Mouse (Mus musculus) cerebral cortex, adult 2 months (tissue): ENCODE results near the gene Cpeb3.

Experiments
- WGBS: fragments of 180-500 bp; shearing (Covaris S2); methylation state at CpG from one replicate; pipeline ENCODE4 v1.1.7; 2018; 5-methylcytosine and 5-hydroxymethylcytosine counted together

The Cpeb3 gene

DNA sequence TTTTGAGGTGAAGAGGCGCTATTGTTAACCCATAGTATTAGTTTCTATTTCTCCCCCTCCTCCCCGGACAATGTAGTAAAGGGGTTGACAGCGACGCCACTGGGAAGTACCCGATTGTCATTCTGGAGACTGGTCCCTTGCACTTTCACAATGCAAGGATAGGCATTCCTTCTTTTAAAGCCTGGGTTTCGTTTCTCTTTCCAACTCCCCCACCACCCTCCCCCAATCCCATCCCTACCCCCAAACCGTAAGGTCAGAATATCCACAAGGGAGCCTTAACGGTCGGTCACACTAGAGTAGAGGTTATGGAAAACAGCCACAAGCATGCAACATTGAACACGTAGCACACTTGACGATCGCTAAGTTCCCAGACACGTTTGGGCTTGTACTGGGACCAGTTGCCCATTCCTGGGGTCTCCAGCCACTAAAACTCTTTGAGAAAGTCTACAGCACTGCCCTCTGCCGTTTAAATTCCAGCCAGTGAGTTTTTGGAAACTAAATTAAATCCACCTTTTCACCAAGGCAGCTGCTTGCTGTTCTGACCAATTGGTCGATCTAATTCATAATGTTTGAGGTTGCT lies at the start of gene Cpeb3:
Gene Cpeb3, minus strand, starts transcription at position 426 of the 580 bp plus-strand sequence.
- under 1% methylated on average over 15 of the region's 15 CpGs for WGBS

DNA sequence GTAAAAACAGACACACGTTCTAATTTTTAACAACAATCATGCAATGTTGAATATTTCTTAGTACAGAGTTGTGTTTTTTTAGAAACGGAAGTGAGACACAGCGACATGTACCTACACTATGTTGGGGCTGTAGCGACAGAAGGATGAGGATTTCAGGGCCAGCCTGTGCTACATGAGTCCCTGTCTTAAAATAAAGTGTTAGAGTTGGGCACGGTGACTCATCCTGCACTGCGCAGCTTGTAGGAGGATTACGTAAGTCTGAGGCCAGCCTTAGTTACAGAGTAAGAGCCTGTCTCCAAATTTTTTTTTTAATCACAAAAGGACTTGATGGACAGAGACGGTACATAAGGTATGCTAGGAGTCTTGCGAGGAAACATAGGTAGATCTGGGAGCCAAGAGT lies 46.9 kb upstream of the Cpeb3 start:
- 43% methylated on average over 9 of the region's 9 CpGs for WGBS

DNA sequence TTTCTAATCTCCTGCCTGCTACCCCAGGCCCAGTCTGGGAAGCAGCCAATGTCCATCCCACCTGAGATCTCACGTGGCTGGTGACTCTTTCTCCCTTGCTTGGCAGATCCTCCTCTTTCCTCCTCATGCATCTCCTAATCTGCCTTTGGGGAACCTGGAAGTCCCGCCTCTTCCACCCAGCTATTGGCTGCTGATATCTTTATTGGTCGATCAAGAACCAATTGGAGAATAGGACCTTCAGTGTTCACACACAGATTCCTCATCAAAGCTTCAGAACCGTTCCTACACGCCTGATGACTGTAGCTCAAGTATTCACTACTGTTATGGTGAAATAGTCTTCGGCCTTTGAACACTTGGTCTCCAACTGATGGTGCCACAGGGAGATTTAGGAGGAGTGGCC lies 43.7 kb upstream of the Cpeb3 start:
- 70% methylated on average over 6 of the region's 6 CpGs for WGBS

DNA sequence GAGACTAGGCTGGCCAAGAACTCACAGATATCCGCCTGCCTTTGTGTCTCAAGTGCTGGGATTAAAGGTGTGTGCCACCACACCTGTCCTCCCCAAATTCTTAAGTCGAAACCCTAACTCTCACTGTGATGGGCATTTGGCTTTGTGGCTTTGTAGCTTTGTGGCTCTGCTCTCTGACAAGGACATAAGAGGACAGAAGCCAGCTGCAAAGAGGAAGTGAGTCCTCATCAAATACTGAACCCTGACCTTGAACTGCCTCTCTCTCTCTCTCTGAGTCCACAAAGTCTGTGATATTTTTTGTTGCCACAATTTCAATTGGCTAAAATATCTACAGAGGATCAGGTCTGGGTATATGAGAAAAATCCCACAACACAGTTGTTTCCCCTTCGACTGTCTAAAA lies 39.8 kb upstream of the Cpeb3 start:
- WGBS, result 79% methylated on average over 3 of the region's 3 CpGs

DNA sequence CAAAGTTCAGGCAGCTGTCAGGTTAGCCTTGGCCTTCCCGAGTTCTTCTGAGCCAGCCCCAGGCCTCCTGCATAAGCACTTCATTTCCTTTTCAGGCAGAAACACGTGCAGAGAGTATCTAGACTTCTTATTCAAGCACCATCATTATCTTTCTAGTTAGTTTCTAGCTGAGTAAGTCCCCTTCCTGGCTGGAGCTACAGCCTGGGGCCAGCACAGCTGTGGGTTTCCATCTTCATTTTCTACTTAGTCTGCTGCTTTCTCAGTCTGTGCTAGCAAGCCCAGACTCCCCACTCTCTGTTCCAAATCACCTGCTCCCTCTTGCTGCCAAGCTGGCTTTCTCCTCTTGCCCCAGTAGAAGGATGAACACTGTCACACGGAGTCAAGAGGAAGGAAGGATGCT lies 38.5 kb upstream of the Cpeb3 start:
- whole genome bisulfite sequencing, result 43% methylated on average over 3 of the region's 3 CpGs

DNA sequence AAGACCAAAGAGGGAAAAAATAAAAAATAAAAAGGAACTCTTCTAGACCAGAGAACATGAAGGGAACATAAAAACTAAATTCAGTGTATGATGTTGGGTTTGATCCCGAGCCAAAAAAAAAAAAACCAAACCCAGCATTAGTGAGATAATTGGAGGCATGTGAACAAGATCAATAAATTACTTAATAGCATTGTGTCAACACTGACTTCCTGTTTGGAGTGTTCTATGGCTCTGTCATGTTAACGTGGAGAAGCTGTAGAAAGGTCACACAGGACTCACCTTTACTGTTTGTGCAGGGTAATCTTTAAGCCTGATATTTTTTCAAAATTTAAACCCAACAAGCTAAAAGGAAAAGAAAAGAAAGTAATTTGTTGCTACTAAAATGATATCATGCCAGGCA lies 34.3 kb upstream of the Cpeb3 start:
- 53% methylated on average over 2 of the region's 2 CpGs for WGBS

DNA sequence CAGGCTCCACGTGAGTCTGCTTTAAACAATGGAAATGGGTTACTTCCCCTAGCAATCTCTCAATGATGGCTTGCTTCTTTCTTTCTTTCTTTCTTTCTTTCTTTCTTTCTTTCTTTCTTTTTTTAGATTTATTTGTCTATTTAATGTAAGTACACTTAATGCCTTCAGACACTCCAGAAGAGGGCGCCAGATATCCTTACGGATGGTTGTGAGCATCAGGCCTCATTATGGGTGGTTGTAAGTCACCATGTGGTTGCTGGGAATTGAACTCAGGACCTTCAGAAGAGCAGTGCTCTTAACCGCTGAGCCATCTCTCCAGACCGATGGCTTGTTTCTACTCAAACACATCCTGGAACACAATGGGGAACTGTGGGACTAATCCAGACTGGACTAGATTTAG lies 32.8 kb upstream of the Cpeb3 start:
- WGBS, result 73% methylated on average over 5 of the region's 5 CpGs

DNA sequence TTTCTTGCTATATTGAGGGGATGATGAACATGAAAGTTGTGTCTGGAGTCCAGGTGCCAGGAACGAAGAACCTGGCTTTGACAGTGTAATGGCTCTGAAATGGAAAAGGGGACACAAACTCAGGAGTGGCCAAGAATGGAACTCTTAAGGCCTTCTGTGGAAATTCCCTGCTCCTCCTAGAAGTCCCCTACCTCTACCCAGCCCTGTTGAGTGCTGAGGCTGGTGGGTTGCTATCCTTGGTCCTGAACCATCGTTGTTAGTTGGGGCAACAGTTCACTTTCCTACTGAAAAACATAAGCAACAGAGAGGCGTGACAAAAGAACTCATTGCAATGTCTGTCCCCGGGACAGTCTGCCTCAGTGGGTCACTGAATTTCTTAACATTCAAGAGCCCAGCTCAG lies 30.7 kb upstream of the Cpeb3 start:
- 40% methylated on average over 4 of the region's 4 CpGs for WGBS

DNA sequence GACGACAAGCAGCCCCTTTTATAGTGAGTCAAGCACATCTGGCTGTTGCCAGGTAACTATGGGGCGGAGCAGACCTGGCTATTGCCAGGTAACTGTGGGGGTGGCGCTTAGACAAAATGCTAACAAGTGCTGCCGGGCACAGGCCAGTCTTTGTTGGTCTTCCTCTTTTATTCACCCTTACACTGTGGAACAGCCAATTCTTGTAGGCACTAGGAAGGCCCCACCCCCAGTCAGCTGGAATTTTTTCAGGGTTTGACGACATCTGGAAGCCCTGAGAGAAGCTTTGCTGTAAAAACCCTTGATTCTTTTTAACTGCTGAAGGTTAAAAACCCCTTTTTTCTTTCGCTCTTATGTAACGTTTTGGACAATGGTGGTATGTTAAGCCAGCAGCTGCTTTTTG lies 30.2 kb upstream of the Cpeb3 start:
- WGBS, result 28% methylated on average over 7 of the region's 7 CpGs

DNA sequence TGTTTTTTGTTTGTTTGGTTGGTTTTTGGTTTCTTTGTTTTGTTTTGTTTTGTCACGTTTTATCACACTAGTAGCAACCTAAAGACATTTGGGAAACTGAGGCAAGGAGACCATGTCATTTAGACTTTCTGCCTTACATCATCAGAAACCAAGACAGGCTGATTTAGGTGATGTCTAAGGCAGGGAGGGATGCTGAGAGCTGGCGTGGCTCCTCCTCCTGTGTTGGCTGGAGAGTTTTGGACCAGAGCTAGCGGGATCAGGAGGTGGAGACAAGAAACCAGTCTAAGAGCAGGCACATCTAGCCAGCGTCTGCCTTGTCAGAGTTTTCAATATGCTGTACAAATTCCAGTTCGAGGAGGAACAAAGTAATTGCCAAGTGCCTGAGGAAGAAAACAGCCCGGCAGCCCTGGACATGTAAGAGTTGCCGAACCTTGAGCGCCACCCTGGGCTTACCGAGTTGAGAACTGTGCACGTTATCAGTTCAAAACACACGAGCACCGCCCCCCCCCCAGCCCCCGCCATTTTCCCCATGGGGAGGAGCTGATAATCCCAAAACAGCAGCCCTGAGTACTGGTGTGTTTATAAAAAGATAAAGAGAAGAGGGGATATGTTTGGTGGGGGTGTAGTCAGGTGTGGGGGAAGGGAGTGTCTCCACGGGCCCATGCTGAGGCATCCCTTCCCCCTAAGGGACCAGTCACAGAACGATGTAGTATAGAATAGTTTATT lies 29.5 kb upstream of the Cpeb3 start:
- WGBS, result 14% methylated on average over 15 of the region's 15 CpGs

DNA sequence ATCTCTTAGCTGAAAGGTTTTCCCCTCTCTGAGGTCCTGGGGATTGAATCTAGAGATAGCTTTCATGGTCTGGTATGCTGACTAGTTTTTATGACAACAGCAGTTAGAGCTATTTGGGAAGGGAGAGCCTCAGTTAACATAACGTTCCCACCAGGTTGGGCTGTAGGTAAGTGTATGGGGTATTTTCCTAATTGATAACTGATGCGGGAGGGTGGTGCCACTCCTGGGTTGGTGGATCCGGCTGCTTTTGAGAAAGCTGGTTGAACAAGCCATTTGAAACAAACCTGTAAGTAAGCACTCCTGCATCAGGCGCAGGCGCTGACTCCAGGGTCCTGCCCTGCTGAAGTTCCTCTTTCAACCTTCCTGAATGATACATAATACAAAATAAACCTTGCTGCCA lies 28.9 kb upstream of the Cpeb3 start:
- 72% methylated on average over 5 of the region's 5 CpGs for WGBS

DNA sequence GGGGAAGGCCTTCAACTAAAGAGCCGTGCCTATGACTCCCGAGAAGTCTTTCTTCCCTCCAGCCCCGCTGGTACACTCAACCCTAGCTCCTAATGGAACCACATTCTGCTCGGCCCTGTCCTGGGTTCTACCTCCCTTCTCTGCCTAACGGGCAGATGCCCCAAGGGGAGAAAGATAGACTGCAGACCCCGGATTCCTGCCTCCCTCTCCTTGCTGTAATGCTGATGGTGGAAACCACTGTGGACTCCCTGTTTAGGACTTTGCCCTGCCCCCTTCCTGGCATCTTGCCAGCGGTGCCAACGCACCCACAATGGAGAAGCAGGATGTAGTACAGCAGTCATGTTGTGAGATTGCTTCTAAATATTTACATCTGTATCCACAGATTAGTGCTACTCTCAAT lies 27.4 kb upstream of the Cpeb3 start:
- 57% methylated on average over 8 of the region's 8 CpGs for WGBS

DNA sequence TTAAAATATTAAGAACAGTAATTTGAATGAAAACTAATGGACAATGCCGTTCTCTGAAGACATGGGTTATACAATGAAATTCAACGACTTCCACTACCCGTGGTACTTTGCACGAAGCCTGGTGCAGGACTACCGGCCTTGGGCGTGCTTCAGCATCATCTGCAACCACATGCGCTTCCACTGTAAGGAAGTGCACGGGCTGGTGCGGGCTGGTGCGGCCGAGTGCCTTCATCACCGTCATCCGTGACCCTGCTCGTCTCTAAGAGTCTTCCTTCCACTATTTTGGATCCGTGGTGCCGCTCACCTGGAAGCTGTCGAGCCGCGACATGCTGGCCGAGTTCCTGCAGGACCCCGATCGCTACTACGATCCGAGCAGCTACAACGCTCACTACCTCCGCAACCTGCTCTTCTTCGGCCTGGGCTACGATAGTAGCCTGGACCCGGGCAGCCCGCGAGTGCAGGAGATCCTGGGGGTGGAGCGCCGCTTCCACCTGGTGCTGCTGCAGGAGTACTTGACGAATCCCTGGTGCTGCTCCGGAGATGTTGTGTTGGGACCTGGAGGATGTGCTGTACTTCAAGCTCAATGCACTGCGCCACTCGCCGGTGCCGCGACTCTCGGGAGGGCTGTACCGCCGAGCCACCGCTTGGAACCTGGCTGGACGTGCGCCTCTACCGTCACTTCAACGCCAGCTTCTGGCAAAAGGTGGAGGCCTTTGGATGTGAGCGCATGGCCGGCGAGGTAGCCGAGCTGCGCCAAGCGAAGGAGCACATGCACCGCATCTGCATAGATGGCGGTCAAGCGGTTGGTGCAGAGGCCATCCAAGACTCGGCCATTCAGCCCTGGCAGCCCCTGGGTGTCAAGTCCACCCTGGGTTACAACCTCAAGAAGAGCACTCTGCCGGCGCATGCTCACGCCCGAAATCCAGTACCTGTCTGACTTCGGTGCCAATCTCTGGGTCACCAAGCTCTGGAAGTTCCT lies 25.4 kb upstream of the Cpeb3 start:
- 9% methylated on average over 63 of the region's 63 CpGs for WGBS

DNA sequence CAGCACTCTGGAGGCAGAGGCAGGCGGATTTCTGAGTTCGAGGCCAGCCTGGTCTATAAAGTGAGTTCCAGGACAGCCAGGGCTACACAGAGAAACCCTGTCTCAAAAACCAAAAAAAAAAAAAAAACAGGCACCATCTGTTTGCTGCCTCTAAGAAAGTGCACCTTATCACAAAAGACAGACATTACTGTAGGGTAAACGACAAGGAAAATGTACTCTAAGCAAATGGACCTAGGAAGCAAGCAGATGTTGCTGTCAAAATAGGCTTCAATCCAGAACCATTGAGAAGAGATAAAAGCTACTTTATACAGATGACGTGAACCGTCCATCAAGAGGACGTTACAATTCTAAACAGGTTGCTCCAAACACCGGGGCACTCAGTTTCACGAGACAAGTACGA lies 24.2 kb upstream of the Cpeb3 start:
- 87% methylated on average over 9 of the region's 9 CpGs for WGBS

DNA sequence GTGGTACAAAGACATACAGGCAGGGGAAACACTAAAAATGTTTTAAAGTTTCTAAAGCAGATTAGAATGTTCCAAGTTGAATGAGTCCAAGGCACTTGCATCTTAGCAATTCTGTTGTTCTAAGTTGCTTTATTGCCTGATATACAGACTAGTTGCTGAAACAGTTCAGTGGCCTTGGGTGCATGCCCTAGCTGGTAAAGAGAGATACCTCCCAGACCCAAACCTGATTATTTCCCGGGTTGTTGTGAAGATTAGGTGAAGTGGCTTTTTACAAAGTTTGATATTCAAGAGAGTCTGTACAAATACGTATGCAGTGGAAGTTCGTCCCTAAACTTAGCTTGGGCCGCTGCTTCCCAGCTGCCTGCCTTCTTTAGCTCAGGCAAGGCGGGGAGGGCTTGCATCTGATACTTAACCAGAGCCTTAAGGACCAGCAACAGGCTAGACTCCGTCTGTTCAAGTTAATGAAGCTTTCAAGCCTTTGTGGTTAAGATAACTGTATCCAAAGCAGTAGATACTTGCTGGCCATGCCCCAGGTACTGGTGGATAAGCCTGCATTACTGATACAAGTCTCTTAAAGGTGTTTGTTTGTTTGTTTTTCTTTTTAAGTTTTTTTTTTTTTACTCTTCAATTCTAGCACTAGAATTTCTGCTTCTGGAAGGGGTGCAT lies 16.9 kb upstream of the Cpeb3 start:
- WGBS, result 70% methylated on average over 6 of the region's 6 CpGs

DNA sequence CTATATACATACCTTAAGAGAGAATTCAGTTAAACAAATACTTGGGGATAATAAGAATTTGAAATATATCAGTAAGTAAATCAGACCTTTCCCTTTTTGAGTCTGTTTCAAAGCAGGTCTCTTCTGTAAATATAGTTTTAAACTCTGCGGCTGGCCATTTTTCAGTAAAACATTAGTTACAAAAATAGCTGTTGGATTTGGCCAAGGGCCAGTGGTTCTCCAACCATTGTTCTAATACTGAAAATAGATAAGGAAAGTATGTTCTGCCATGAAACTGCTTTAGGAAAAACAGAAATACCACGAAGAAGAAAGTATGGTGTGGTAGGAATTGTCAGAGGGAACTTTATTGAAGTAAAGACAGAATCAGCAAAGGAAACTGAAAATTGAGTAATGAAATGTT lies 6.3 kb upstream of the Cpeb3 start:
- WGBS, result 51% methylated on average over 2 of the region's 2 CpGs

DNA sequence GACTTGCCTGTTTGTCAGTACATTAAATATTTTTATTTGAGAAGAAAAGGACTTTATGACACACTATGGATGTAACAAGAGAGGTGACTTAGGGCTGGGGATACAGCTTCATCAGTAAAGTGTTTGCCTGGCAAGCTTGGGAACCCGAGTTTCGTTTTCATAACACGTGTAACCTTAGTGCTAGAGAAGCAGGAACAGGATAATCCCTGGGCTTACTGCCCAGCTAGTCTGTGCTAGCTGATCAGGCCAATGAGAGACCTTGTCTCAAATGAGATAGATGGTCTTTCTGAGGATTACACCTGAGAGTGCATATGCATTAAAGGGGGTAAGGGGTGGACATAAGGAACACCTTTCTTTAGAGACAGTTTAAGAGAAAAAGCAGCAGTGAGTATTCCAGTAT lies 3.0 kb upstream of the Cpeb3 start:
- 76% methylated on average over 3 of the region's 3 CpGs for WGBS

DNA sequence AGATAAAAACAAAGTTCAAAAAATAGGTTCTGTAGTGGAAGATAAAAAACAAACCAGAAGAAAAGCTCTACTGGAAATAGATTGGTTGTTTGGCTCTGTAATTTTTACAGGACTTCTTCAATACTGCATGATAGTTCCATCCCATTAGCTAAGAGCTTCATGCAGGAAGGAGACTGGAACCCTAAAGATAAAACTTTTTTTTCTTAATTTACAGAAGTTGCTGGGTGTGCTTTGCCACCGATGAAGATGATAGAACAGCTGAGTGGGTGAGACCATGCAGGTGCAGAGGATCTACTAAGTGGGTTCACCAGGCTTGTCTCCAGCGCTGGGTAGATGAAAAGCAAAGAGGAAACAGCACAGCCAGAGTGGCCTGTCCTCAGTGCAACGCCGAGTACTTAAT lies 2.1 kb upstream of the Cpeb3 start:
- 80% methylated on average over 4 of the region's 4 CpGs for WGBS

DNA sequence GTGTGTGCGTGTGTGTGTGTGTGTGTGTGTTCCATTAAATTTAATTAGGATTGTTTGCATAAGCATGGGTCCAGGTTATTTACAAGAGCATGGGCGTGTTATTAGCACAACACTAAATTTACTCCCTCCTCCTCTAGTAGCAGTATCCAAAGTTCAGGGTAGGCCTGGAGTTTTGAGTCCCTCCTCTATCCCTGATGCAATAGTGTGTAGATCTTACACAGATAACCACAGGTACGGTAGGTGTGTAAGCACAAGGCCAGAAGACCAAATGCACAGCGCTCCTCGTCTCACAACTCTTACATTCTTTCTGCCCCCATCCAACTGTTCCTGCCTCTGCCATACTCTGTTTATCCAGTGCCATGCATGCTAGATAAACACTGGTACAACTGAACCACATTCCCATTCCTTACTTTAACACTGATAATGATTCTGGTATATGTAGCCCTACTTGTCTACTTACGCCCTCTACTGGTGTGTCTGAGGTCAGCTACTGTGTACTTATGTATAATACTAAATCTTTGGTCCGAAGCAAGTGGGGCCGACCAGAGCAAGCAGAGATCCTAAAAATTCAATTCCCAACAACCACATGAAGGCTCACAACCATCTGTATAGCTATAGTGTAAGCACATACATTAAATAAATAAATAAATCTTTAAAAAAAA lies 1.2 kb upstream of the Cpeb3 start:
- WGBS, result 70% methylated on average over 8 of the region's 8 CpGs

DNA sequence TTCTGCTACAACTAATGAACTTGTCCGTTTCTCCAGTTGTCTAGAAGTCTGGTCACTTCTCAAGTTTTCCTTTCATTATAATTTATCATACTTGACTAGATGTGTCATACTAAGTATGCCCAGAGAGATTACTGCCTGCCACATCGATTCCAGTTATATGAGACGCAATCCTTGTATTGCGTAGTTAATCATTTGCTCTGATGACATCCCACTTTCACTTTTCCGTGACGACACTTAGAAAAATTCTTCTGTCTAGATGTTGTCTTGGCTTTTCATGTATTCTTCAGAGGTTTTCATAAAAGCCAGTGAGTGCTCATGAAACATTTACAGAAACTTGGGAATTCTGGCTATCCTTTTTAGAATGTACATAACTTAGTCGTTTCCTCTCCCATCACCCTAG lies 585 bp upstream of the Cpeb3 start:
- WGBS, result 59% methylated on average over 7 of the region's 7 CpGs

DNA sequence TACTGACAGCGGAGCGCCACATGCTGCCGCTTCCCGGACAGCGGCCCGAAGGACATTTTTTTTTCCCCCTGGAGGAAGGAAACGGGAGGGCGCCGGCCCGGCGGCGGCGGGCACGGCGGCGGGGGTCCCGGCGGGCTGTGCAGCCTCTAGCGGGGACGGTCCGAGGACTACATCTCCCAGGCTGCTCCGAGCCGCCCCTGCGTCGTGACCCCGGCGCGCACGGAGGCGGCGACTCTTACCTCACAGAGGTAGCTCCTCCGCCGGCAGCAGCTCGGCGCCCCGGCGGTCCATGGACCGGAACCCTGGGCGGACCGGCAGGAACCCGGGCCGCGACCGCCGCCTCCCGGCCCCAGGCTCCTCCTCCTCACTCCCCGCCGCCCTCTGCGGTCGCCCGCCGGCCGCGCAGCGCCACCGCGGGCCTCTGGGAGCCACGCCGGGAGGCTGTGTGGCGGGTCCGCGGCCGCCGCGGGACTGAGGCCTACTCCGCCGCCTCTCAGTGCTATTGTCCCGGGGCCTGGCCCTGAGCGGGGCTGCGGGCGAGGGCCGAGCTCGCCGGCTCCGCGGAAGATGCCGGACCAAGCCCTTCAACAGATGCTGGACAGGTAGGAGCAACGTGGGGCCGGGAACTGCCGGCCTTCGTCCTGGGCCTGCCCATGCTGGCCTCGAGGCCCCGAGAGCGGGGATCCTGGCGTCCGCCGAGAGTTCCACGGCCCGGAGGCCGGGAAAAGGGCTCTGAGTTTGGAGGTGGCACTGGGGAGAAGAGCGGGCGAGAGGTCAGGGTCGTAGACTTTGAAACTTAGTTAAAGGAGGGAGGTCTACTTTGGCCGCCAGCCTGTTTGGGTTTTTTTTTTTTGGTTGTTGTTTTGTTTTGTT lies 862 bp downstream of the Cpeb3 start, which contains the start of gene March5:
Gene March5, plus strand, starts transcription at position 241 of the 873 bp plus-strand sequence.
- WGBS, result under 1% methylated on average over 93 of the region's 94 CpGs
